Mouse (Mus musculus) kidney, adult 8-10 months (tissue): ENCODE data around the gene St6galnac6.

Source experiments
- DNase-seq, 2 experiments: peaks; one replicate each; pipeline ENCODE4 v3.0.0; 2022

St6galnac6 gene

DNA sequence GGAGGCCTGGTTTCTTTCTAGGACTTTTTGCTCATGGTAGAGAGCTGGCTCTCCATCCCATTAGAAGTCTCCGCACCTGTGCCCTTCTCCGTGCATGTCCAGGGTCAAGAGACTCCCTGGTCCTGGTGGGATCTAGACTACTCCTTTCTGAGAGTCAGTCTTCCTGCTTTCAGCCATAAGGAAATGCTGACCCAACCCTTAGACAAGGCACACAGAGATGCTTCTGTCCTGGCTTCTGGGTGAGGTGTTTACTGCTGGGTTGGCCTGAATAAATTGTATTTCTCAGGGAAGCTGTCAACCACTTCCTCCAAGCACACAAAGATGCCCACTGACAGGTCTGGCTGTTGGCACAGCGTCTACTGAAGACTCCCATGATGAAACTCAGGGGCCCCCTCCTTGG lies at the start of gene St6galnac6:
TSS of gene St6galnac6 (plus strand) at position 301 of the 400 bp plus-strand sequence.
- DNase-seq = no peak

DNA sequence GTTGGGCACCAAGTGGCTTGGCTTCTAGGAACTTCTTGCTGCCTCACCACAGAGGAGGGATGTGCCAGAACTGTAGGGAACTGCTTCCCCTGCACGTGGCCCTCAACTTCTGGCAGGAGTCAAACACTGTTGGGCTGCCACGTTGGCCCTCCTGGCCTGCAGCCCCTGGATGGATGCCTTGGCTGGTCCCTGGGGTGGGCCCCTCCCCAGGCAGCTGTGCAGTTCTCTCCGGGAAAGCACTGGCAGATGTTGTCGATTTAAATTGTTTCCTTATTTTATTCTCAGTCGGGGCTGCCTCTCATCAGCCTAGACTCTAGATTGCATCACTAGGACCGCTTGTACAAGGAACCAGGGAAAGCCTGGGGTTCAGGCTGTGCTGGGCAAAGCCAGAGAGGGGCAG lies 49.7 kb upstream of the St6galnac6 start:
- no peak for DNase-seq

- no peak for DNase-seq
Measured at GRCm38 (mm10) chr2:32551236-32551635, 48.3 kb upstream of the St6galnac6 start.

DNA sequence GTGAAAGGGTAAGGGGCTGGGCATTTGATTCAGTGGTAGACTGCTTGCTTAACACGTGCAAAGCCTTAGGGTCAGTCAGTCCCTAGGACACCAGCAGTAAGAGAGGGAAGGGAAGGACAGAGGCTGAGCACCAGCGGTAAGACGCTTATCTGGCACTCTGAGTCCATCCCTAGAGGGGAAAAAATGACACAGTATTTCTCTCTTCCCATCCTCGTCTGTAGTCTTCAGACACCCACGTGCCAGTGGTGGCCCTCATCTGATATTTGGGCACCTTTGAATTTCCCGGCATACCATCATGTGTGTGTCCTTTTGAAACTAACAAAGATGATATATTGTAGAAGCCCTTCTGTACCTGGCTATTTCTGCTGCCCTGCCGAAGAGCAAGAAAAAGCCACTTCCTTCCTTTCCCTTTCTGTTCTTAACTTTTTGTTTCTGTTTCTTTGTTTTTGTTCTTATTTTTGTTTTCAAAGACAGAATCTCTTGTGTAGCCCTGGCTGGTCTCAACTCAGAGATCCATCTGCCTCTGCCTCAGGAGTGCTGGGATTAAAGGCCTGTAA lies 45.8 kb upstream of the St6galnac6 start:
- DNase-seq = no peak

- peak; percentile 33 to 43 for DNase-seq
Measured at GRCm38 (mm10) chr2:32555484-32555883, 44.0 kb upstream of the St6galnac6 start.

DNA sequence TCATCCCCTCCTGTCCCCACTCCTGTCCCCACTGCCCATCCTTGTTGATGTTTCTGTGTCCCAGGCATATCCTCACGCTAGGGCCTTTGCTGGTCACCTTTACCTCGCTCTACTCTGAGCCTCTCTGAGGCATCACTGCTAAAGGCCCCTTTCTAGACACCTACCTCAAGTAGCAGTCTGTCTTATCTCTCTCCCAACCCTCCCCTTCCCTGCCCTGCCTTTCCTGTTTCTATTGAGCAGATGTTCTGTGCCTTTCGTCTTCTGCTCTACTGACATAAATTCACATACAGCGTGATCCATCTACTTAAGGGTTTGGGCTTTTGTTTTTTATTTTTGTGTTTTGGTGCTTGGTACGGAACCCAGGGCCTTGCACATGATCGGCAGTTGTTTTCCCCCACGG lies 43.5 kb upstream of the St6galnac6 start:
- no peak for DNase-seq

- DNase-seq = no peak
Measured at GRCm38 (mm10) chr2:32559570-32559969, 39.9 kb upstream of the St6galnac6 start.

GRCm38 (mm10) chr2:32566536-32567063 lies 32.9 kb upstream of the St6galnac6 start:
- peak; percentile 67 to 71 for DNase-seq

DNA sequence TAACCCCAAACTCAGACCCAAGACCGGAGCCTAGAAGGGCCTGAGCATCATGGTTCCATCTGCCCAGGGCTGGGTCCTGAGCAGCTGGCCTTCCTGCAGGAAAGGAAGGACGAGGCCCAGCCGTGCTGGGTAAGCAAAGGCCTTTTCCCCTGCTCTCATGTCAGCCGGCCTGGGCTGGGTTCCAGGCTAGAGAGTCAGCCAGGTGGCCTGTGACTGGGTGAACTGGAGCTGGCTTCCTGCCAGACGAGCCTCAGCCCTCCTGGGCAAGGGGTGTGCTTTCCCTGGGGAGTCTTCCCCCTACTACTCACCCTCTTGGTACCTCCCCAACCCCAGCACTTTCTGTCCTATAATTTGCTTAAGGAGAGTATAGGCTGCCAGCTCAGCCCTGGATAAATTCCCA lies 31.4 kb upstream of the St6galnac6 start:
- DNase-seq = peak in 1 of 2 experiments; percentile 28

- no peak for DNase-seq
Measured at GRCm38 (mm10) chr2:32568941-32569340, 30.6 kb upstream of the St6galnac6 start.

- peak; percentile 91 for DNase-seq
Measured at GRCm38 (mm10) chr2:32570698-32571494, 28.6 kb upstream of the St6galnac6 start, which contains the start of gene Dpm2. Gene Dpm2, plus strand, starts transcription at chr2:32570858.

- DNase-seq = no peak
Measured at GRCm38 (mm10) chr2:32572196-32572595, 27.3 kb upstream of the St6galnac6 start.

DNA sequence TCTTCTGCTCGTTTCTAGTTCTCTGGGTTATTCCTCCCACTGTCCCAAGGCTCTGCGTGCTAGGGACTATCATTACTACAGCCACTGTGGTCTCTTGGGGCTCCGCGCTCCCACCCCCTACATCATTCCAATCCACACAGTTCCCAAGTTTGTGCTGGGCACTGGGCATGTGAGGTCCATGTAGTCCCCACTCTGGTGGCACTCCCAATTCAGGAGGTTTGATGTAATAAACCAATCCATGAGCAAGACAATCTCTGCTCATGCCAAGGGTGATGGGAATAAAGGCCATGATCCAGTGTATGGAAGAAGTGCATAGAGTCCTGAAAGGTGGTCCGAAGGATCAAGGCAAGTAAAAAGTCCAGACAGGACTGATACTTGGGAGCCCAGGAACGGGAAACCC lies 25.0 kb upstream of the St6galnac6 start, which contains the start of gene Pip5kl1:
TSS of gene Pip5kl1 (plus strand) at position 301 of the 400 bp plus-strand sequence.
- no peak for DNase-seq

- DNase-seq = peak in 1 of 2 experiments; percentile 58
Measured at GRCm38 (mm10) chr2:32574901-32575585, 24.5 kb upstream of the St6galnac6 start.

GRCm38 (mm10) chr2:32575586-32576160 lies 23.8 kb upstream of the St6galnac6 start, which contains the start of gene 9430097D07Rik:
Gene 9430097D07Rik, minus strand, starts transcription at chr2:32575684.
- no peak for DNase-seq

- no peak for DNase-seq
Measured at GRCm38 (mm10) chr2:32576532-32576931, 23.0 kb upstream of the St6galnac6 start.

DNA sequence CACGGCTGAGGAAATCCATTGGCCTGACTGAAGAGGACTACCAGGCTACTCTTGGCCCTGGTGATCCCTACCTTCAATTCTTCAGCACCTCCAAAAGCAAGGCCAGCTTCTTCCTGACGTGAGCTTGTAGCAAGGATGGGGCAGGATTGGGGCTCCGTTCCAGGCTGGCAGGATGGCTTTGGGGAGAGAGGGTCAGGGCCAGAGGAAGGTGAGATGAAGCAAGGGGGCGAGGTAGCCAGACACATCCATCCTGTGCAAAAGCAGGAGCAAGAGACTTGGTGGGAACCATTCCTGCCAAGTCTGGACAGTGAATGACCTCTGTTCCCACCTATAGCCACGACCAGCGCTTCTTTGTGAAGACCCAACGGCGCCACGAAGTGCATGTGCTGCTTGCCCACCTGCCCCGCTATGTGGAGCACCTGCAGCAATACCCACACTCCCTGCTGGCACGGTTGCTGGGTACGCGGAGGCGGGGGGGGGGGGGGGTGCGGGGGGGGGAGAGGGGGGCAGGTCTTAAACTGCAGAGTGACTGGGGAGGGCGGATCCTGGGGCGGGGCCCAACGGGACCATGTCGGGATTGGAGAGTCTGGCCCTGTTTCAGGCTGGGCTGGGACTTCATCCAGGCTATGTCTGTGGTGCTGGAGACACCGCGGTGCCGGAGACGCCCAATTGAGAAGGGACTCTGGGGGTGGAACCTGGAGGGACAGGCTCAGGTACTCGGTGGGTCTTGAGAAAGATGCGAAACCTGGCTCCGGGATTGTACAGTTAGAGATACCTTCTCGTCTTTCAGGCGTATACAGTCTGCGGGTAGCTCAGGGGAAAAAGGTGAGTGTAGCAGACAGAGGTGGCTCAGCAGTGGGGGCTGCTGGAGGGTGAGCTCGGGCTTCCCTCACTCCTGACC lies 21.1 kb upstream of the St6galnac6 start:
- peak; percentile 26 to 54 for DNase-seq

DNA sequence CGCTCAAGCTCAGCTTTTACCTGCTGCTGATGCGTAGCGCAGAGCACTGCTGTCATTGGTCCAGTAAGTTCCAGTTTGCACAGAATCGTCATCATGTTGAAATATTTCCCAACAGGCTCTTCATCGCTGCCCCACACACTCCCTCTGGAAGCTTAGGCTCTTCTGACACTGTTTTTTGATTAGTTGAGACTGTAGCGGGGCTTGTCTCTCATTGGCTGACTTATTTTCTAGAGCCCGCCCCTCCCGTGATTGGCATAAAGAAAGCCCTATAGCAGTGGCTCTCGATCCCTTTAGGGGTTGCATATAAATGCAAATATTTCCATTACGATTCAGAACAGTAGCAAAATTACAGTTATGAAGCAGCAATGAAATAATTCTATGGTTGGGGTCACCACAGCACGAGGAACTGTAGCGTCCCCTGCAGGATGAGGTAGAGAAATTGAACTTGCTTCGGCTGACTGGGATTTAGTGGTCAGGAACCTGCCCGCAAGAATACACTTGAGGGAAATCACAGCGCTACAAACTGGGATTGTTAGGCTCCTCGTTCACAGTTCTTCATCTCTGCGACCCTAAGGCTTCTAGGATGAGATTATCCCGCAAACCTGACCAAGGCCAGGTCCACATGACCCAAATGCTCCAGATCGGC lies 17.9 kb upstream of the St6galnac6 start:
- peak in 1 of 2 experiments; percentile 32 for DNase-seq

DNA sequence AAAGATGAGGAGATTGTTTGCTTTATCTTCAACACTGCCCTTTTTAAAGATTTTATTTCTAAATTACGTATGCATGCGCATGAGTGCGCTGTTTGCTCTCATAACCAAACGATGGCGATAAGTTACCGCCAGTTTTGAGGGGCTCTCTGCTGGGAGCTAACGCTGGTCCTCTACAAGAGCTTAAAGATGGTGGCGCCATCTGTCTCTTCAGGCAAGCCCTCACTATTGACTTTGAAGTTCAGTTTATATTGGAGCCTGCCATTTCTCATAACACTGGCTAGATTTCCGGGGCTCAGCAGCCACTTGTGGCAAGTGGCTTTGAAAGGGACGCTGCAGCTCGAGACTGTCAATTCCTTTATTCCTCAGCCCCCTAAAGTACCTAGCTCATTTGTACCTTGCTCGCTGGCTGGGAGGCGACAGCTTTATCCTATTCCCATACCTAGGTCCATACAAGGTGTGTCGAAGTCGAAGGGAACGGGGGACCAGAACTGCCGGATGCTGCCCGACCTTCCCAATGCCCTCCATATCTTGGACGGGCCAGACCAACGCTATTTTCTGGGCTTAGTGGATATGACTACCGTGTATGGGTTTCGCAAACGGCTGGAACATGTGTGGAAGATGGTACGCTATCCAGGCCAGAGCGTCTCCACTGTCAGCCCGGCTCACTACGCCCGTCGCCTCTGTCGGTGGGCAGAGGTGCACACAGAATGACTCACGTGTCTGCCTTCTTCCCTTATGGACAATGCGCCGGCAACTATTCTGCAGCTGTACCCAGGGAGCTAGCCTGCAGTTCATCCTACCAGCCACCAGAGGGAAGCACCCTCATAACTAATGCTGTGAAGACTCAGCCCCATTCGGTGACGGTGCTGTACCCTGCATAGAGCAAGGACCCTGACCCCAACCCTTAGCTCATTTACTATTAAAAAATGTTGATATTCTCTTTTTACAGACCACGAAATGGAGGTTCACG lies 16.4 kb upstream of the St6galnac6 start:
- DNase-seq = peak; percentile 73 to 84

DNA sequence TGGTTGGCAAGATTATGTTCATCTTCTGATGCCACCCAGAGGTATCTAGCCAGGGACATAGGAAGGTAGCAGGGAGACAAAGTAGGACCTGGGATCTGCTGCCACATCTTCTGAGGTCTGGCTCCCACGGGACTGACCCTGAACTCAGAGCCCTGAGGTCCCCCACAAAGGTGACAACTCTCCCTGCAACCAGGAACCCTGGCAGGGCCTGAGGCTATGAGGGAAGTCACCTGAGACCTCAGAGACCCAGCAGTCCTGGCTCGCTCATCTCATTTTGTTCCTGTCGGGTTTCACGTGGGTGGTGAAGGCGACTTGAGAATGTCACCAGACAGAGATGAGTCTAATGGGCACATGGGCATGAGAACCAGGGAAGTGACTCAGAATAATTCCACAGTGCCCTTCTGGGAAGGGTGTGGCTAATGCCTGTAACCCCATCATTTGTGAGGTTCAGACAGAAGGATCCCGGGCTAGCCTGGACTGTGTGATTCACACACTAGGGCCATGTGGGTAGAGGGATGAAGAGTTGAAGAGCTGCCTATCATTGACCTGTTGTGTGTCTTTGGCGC lies 14.3 kb upstream of the St6galnac6 start:
- no peak for DNase-seq
